Mouse (Mus musculus): ENCODE data around the gene Psmc3ip.

Psmc3ip gene

GRCm38 (mm10) chr11:101082208-101083082, 12.8 kb downstream of the Psmc3ip start, which contains the start of gene Coasy:
TSS of gene Coasy (plus strand) at chr11:101082565.
- in situ Hi-C loops (cut with MboI; ENCODE audit: low sequenced_read_pairs), result no loop called here

DNA sequence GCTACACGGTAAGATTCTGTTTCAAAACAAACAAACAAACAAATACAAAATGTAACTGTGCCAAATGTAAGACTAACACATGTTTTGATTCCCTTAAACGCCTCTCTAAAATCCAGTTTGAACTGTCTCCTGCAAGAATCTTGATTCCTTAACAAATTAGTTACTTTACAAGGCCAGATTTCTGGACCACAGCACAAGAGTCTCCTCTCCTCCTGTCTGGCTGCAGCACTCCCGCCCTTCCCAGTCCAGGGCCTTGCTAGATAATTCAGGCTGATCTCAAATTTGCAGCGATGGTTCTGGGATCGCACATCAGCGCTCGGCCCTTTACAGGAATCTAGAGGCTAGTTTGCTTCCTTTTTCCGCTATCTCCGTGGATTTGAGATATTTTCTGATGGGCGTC, 13.6 kb downstream of the Psmc3ip start:
- in situ Hi-C loops (cut with MboI; ENCODE audit: low sequenced_read_pairs), result no loop called here

- in situ Hi-C loops (cut with MboI; ENCODE audit: low sequenced_read_pairs), result no loop called here
Observed at GRCm38 (mm10) chr11:101080421-101080820, 14.8 kb downstream of the Psmc3ip start.

DNA sequence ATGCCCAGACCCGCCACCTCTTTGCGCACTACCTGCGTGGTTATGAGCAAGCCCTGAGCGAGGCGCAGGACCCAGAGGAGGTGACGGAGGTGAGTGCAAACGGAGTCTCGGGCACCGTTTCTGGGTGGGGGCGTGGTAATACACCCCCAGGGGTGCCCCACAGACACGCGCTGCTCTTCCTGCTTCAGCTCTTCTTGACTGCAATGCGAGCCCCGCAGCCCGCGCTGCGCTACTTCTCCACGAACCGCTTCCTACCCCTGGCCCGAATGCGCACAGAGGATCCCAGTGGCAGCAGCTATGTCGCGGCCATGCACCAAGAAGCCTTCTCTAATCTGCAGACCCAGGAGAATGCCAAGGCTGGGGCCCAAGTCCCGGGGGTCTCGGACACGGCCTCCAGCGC, 15.5 kb downstream of the Psmc3ip start:
- in situ Hi-C loops (cut with MboI; ENCODE audit: low sequenced_read_pairs), result no loop called here

GRCm38 (mm10) chr11:101078121-101078520, 17.1 kb downstream of the Psmc3ip start, which contains the start of gene Hsd17b1:
TSS of gene Hsd17b1 (plus strand) at chr11:101078411.
- in situ Hi-C loops (cut with MboI; ENCODE audit: low sequenced_read_pairs), result no loop called here

- in situ Hi-C loops (cut with MboI; ENCODE audit: low sequenced_read_pairs), result no loop called here
Observed at GRCm38 (mm10) chr11:101071810-101072428, 23.3 kb downstream of the Psmc3ip start.

- in situ Hi-C loops (cut with MboI; ENCODE audit: low sequenced_read_pairs), result no loop called here
Observed at GRCm38 (mm10) chr11:101070987-101071386, 24.2 kb downstream of the Psmc3ip start.

- in situ Hi-C loops (cut with MboI; ENCODE audit: low sequenced_read_pairs), result no loop called here
Observed at GRCm38 (mm10) chr11:101070189-101070527, 25.1 kb downstream of the Psmc3ip start.

GRCm38 (mm10) chr11:101069391-101070188, 25.6 kb downstream of the Psmc3ip start, which contains the start of gene Naglu:
TSS of gene Naglu (plus strand) at chr11:101070012.
- in situ Hi-C loops (cut with MboI; ENCODE audit: low sequenced_read_pairs), result loop anchor here (10.0 kb wide), 1 partner anchor 175 kb away; no protein-coding TSS in a partner anchor

DNA sequence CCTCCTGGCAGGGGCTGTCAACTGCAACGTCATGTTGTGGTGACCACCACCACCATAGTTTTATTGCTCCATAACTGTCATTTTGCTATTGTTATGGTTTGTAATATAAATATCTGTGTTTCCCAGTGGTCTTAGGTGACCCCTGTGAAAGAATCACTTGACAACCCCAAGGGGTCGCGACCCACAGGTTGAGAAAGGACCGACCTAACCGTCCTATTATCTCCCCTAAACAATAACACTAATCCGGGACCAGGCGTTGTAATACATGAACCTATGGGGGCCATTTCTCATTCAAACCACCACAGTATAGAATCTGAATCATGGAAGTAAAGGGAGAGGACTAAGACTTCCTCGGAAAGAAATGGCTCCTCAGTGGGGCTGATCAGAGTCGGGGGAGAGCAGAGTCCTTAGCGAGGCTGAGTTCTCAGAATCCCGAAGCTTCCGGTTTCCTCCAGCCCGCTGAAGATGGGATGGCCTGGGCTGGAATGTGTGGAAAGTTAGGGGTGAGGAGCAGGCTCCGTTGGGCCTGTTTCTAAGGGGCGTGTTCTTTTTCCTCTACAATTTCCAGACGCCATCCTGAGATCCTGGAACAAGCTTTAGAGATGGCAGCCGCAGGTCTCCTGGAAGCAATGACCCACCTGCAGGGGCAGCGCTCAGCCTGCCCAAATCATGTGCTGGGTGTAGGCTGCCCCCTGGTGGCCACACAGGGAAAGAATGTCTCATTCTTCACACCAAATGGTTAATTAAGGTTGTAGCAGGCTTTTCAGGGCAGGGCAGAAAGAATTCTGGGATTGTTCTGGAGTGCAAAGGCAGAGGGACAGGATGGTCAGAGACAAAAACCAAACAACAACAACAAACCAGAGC, 28.5 kb downstream of the Psmc3ip start:
- in situ Hi-C loops (cut with MboI; ENCODE audit: low sequenced_read_pairs), result loop anchor here (10.0 kb wide), 1 partner anchor 172 kb away; no protein-coding TSS in a partner anchor

DNA sequence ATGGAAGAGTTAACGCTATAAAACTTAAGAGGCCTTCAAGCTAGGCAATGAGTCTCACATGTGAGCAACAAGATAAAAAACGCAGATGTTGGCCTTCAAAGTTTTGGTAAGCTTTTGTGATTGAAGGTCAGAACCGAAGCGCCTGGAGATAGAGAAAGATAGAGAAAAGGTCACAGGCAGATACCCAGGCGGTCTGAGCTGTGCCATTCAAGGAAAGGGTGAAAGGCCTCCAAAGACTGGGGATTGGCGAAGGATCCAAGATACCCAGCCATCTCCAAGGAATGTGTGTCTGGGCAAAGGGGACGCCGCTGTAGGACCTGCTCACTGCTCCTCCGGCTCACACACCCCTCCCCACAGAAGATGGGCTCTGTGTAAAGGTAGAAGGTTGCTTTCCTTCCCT, 30.2 kb downstream of the Psmc3ip start:
- in situ Hi-C loops (cut with MboI; ENCODE audit: low sequenced_read_pairs), result loop anchor here (10.0 kb wide), 1 partner anchor 170 kb away; no protein-coding TSS in a partner anchor

DNA sequence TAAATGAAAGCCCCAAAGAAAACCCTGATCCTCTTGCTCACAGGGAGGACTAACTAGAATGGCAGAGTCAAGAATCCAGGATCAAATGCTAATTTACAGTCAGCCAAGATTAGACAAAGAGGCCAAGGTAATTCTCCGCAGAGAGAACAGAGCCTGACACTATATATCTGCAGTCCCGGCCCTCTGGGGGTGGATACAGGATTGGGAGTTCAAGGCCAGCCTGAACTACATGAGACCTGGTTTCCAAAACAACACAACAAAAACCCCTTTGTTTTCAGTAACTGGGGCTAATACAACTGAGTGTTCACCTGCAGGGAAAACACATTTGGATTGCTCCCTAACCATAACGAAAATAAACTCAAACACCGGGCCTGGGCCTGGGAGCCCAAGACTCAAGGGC, 30.8 kb downstream of the Psmc3ip start:
- in situ Hi-C loops (cut with MboI; ENCODE audit: low sequenced_read_pairs), result loop anchor here (10.0 kb wide), 1 partner anchor 170 kb away; no protein-coding TSS in a partner anchor

GRCm38 (mm10) chr11:101063676-101064327, 31.4 kb downstream of the Psmc3ip start:
- in situ Hi-C loops (cut with MboI; ENCODE audit: low sequenced_read_pairs), result loop anchor here (10.0 kb wide), 1 partner anchor 169 kb away; no protein-coding TSS in a partner anchor

DNA sequence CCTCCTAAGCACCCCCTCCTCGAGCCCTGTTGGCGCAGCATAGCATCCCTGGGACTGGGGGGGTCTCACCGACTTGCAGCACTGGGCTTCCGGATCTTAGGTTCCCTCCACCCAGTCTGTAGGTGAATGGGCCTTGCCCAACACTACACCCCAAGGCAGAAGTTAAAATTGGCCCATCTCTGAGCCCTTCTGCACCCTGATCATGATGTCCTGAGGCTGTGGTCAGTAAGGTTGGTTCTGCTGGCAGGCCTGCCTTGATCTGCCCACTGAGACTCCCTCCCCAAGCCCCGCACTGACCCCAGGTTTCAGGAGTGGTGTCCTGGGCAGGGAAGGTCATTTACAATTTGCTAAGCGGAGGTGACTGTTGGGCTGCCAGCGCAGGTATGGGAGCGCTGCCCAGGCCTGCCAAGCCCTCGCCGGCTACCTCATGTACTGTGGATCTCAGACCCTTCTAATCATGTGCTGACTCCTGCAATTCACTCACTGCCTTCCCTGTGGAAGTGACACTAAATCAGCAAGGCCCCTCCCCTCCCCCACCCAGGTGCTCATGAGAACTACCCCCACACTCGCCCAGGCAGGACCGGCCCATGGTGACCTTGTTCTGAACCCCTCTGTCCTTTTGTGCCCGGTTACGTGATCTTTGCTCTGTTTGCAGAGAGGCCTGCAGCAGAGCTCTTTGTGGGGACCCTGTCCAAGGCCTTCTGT, 32.1 kb downstream of the Psmc3ip start:
- in situ Hi-C loops (cut with MboI; ENCODE audit: low sequenced_read_pairs), result loop anchor here (10.0 kb wide), 1 partner anchor 168 kb away; no protein-coding TSS in a partner anchor

DNA sequence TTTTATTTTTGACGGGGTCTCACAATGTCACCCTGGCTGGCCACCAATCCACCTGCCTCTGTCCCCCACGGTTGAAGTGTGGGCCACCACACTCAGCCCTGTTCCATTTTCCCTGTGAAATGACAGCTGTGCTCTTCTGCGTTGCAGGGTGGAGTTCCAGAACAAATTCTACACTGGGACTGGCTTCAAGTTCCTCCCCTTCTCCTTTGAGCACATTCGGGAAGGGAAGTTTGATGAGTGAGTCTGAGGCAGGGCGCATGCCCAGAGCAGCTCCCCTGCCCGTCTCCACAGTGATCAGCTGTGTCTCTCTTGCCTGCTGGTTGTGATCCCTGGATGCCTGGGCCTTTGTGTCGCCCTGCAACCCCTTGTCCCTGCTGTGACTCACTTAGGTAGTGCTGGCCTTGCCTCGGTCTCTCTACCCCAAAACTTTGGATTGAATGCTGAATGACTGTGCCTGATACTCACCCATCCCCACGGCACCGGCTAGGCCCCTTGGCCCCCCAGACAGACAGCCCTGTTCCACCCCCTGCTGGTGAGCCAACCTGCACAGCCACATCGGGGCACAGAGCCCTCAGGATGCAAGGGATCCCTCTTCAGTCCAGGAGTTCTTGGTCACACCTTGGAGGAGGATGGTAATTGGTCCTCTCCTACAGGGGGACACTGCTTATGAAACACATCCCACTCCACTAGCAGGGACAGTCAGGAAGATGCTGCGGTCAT, 32.9 kb downstream of the Psmc3ip start:
- in situ Hi-C loops (cut with MboI; ENCODE audit: low sequenced_read_pairs), result loop anchor here (10.0 kb wide), 1 partner anchor 168 kb away; no protein-coding TSS in a partner anchor

GRCm38 (mm10) chr11:101061049-101061448, 34.2 kb downstream of the Psmc3ip start:
- in situ Hi-C loops (cut with MboI; ENCODE audit: low sequenced_read_pairs), result loop anchor here (10.0 kb wide), 1 partner anchor 166 kb away; no protein-coding TSS in a partner anchor

- in situ Hi-C loops (cut with MboI; ENCODE audit: low sequenced_read_pairs), result loop anchor here (10.0 kb wide), 1 partner anchor 165 kb away; no protein-coding TSS in a partner anchor
Observed at GRCm38 (mm10) chr11:101060126-101060525, 35.1 kb downstream of the Psmc3ip start.

GRCm38 (mm10) chr11:101059473-101059872, 35.8 kb downstream of the Psmc3ip start:
- in situ Hi-C loops (cut with MboI; ENCODE audit: low sequenced_read_pairs), result loop anchor here (5.0 kb wide), 1 partner anchor 77 kb away; no protein-coding TSS in a partner anchor
